ENCODE assay signal across 9 mouse cellular contexts in the genomic region with DNA sequence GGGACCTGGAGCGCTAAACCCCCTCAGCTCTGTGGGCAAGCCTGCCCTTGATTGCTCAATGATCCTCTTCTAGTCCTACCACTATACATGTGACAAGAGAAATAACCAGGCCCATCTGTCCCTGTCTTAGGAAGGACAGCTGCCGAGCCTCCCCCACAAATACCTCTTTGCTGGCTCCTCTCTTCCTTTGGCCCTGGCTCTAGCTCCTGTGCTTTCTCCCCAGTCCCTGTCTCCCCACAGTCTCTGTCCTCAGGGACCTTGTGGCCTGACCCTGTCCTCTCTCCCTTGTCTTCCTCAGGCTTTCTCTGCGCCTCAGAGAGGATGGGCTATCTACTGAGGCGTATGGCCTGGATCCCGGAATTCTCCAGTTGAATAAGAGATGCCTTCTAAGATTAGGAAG. TPM values are rescaled to one million over a fixed set of nuclear protein-coding genes. Genes with fewer than 3 reads are reported as not detected.
DNase-seq lines count a peak whose midpoint lies in the region; ATAC-seq lines count a peak whose summit lies in the region.
"Had no signal": no experiment of that assay in that cellular context is flagged by ENCODE, and none has a peak within 500 bp of the region (broad histone marks: within the 10 kb centered on the region; RNA-seq: fewer than 3 reads in every experiment).

No protein-coding gene starts in this region.

- peaks cover 25% of the 10 kb centered on the region for H3K4me1 ChIP-seq in heart, embryonic 15.5 days (replicated peaks)
- H3K4me1 ChIP-seq in hindbrain, embryonic 14.5 days (replicated peaks; ENCODE audit: control insufficient read depth, insufficient read depth, low read length): peaks cover 16% of the 10 kb centered on the region

- H3K9me3 ChIP-seq in heart, embryonic 15.5 days (replicated peaks): no peaks in the 10 kb centered on the region
- H3K9me3 ChIP-seq in hindbrain, embryonic 14.5 days (ENCODE audit: control insufficient read depth, low read length): no peaks in the 10 kb centered on the region
- H3K9me3 ChIP-seq: heart, embryonic 13.5 days had no signal

- no peak for ATAC-seq in heart, embryonic 15.5 days (replicated peaks; ENCODE audit: insufficient number of reproducible peaks, insufficient read depth, low FRiP score, low read depth)
- ATAC-seq in hindbrain, embryonic 14.5 days (ENCODE audit: low FRiP score): no peak; the same call in 1 of the 2 replicates

- no peak overlapping the region for H3K9ac ChIP-seq in heart, embryonic 15.5 days
- no peak overlapping the region for H3K9ac ChIP-seq in hindbrain, embryonic 14.5 days

- H3K27me3 ChIP-seq in heart, embryonic 15.5 days: peaks cover 62% of the 10 kb centered on the region
- peaks cover 10% of the 10 kb centered on the region for H3K27me3 ChIP-seq in hindbrain, embryonic 14.5 days (ENCODE audit: control insufficient read depth, insufficient read depth, low read length)

- 62% methylated on average over 5 of the region's 5 CpGs for WGBS in heart, embryonic 15.5 days
- WGBS in hindbrain, embryonic 14.5 days: 60% methylated on average over 5 of the region's 5 CpGs

- no peaks in the 10 kb centered on the region for H3K36me3 ChIP-seq in heart, embryonic 15.5 days
- H3K36me3 ChIP-seq in hindbrain, embryonic 14.5 days (replicated peaks; ENCODE audit: control insufficient read depth, insufficient read depth): 0 out of 2 replicates have a peak, but pooled peaks cover 7% of the 10 kb centered on the region
- H3K36me3 ChIP-seq: heart, embryonic 13.5 days had no signal

- no peak for DNase-seq in heart, postnatal 4 days
- DNase-seq in right cerebral cortex, adult 18-20 months: peak; percentile 67
- no peak for DNase-seq in right cerebral cortex, postnatal 36 days (ENCODE audit: low spot score in 2 of 2)
- DNase-seq in hindbrain, embryonic 14.5 days (ENCODE audit: low spot score): no peak
- DNase-seq in telencephalon, adult 2 months (ENCODE audit: low read depth, low spot score): peak; percentile 67
- no peak for DNase-seq in urinary bladder, postnatal 14 days (ENCODE audit: low spot score)
- DNase-seq: thymus, postnatal 25 days had no signal

- peak overlapping the region; percentile 99; the same call in 1 of the 2 replicates for H3K4me2 ChIP-seq in heart, embryonic 15.5 days
- H3K4me2 ChIP-seq in hindbrain, embryonic 14.5 days (replicated peaks): 0 out of 2 replicates have a peak overlapping the region, but pooled peaks have one; percentile 87

- H3K27ac ChIP-seq in heart, embryonic 15.5 days: no peak overlapping the region
- no peak overlapping the region for H3K27ac ChIP-seq in hindbrain, embryonic 14.5 days
- H3K27ac ChIP-seq: heart, embryonic 13.5 days had no signal

- H3K4me3 ChIP-seq in heart, embryonic 15.5 days: no peak overlapping the region
- no peak overlapping the region for H3K4me3 ChIP-seq in hindbrain, embryonic 14.5 days (replicated peaks; ENCODE audit: low read length)

RNA-seq across cellular contexts. Expression of a gene that starts 1.2 kb away (rescaled TPM):
- polyA plus RNA-seq in heart, embryonic 15.5 days (2015; fragmentation: Nextera tagmentation; extraction: Ambion mirVana): 1.1 and 2.2 TPM in 2 replicates
- total RNA-seq in heart, postnatal 4 days (2021): 1 to 10 TPM; 1.6 to 1.9 TPM
- 5.4 and 7.3 TPM in 2 replicates for polyA plus RNA-seq in hindbrain, embryonic 14.5 days (2014; fragmentation: Nextera tagmentation; extraction: Ambion mirVana)

RNA-seq across cellular contexts. Expression of a gene that starts 2.6 kb away (rescaled TPM):
- polyA plus RNA-seq in heart, embryonic 15.5 days (2015; fragmentation: Nextera tagmentation; extraction: Ambion mirVana): 0.08 and 0.34 TPM in 2 replicates
- total RNA-seq in heart, postnatal 4 days (2021): under 1 TPM in 1 of 2 experiments, not detected in 1; 0.27 TPM
- polyA plus RNA-seq in hindbrain, embryonic 14.5 days (2014; fragmentation: Nextera tagmentation; extraction: Ambion mirVana): 0.86 and 1.2 TPM in 2 replicates

RNA-seq across cellular contexts. Expression of a gene that starts 14.1 kb away (rescaled TPM):
- polyA plus RNA-seq in heart, embryonic 15.5 days (2015; fragmentation: Nextera tagmentation; extraction: Ambion mirVana): 3.8 and 6.5 TPM in 2 replicates
- total RNA-seq in heart, postnatal 4 days (2021): 1 to 10 TPM; 3.2 to 4.5 TPM
- polyA plus RNA-seq in hindbrain, embryonic 14.5 days (2014; fragmentation: Nextera tagmentation; extraction: Ambion mirVana): 28.7 and 32.1 TPM in 2 replicates

RNA-seq across cellular contexts. Expression of a gene that starts 14.2 kb away (rescaled TPM):
- polyA plus RNA-seq in heart, embryonic 15.5 days (2015; fragmentation: Nextera tagmentation; extraction: Ambion mirVana): 41.0 and 54.5 TPM in 2 replicates
- total RNA-seq in heart, postnatal 4 days (2021): 10 to 100 TPM; 15.6 to 16.7 TPM
- polyA plus RNA-seq in hindbrain, embryonic 14.5 days (2014; fragmentation: Nextera tagmentation; extraction: Ambion mirVana): 93.2 and 95.9 TPM in 2 replicates

RNA-seq across cellular contexts. Expression of a gene that starts 38.6 kb away (rescaled TPM):
- 7.1 and 9.0 TPM in 2 replicates for polyA plus RNA-seq in heart, embryonic 15.5 days (2015; fragmentation: Nextera tagmentation; extraction: Ambion mirVana)
- 10 to 100 TPM in 1 of 2 experiments, 1 to 10 TPM in 1; 10.0 to 13.8 TPM for total RNA-seq in heart, postnatal 4 days (2021)
- polyA plus RNA-seq in hindbrain, embryonic 14.5 days (2014; fragmentation: Nextera tagmentation; extraction: Ambion mirVana): 41.8 and 44.2 TPM in 2 replicates

Comparison
In these comparisons a context has a peak if more than half of its experiments do, and no peak if none do; other contexts are left out.
1. DNase-seq: peak in right cerebral cortex, adult 18-20 months (single experiment) and telencephalon, adult 2 months (single experiment); none in heart, postnatal 4 days (single experiment), right cerebral cortex, postnatal 36 days (0 of 2), hindbrain, embryonic 14.5 days (single experiment) and urinary bladder, postnatal 14 days (single experiment).